Mouse (Mus musculus) kidney, embryonic 14.5 days (tissue): ENCODE results near the gene C2cd3. TPM values are rescaled to one million over a fixed set of nuclear protein-coding genes. Genes with fewer than 3 reads are reported as not detected.

Experiments used
- ATAC-seq: fragments of 200-750 bp; cut with Nextera tagmentation; 2 replicates; pipeline ENCODE4 v1.8.0; 2017; ENCODE audit warnings: moderate number of reproducible peaks, mild to moderate bottlenecking, moderate TSS enrichment, moderate library complexity; ENCODE audit not compliant: low FRiP score, low TSS enrichment
- H3K27ac ChIP-seq: fragments of 300-500 bp; sonication (generic); 2 replicates; pipeline ENCODE4 v1.5.1; 2014; ENCODE audit warnings: low read depth, mild to moderate bottlenecking, low read length, moderate library complexity, mixed read lengths
- H3K27me3 ChIP-seq: fragments of 300-500 bp; sonication (generic); 2 replicates; pipeline ENCODE4 v1.6.1; 2014; ENCODE audit warnings: mild to moderate bottlenecking, low read length; ENCODE audit not compliant: control insufficient read depth, insufficient read depth
- H3K36me3 ChIP-seq: fragments of 300-500 bp; sonication (generic); 2 replicates; pipeline ENCODE4 v1.6.1; 2014; ENCODE audit warnings: low read length, mixed read lengths; ENCODE audit not compliant: control insufficient read depth, insufficient read depth
- H3K4me1 ChIP-seq: fragments of 300-500 bp; sonication (generic); 2 replicates; pipeline ENCODE4 v1.6.1; 2014; ENCODE audit warnings: low read length, mixed read lengths; ENCODE audit not compliant: control insufficient read depth, insufficient read depth
- H3K4me2 ChIP-seq: fragments of 300-500 bp; sonication (generic); replicated peaks from 2 replicates; pipeline ENCODE4 v1.6.1; 2014; ENCODE audit warnings: low read depth, mild to moderate bottlenecking, low read length
- H3K4me3 ChIP-seq: fragments of 300-500 bp; sonication (generic); 2 replicates; pipeline ENCODE4 v1.5.1; 2014; ENCODE audit warnings: mild to moderate bottlenecking, low read length
- H3K9ac ChIP-seq: fragments of 300-500 bp; sonication (generic); 2 replicates; pipeline ENCODE4 v1.6.1; 2014; ENCODE audit warnings: low read depth, mild to moderate bottlenecking, low read length, moderate library complexity
- H3K9me3 ChIP-seq: fragments of 300-500 bp; sonication (generic); 2 replicates; pipeline ENCODE4 v1.6.1; 2016; ENCODE audit warnings: low read length; ENCODE audit not compliant: control insufficient read depth
- WGBS: fragments of 180-500 bp; shearing (Covaris S2); extraction: QIAGEN DNeasy Blood & Tissue Kit; methylation state at CpG from one replicate; pipeline ENCODE4 v1.1.7; 2014; 5-methylcytosine and 5-hydroxymethylcytosine counted together
- polyA plus RNA-seq: library from polyadenylated mRNA; unstranded; fragments of >200 nt; fragmentation: Nextera tagmentation; extraction: Ambion mirVana; gene quantifications from 2 replicates; pipeline ENCODE4 v1.2.1, GENCODE M21; 2014

Gene C2cd3
- polyA plus RNA-seq, 1 experiment from 2014 or later = 45.4 TPM

DNA sequence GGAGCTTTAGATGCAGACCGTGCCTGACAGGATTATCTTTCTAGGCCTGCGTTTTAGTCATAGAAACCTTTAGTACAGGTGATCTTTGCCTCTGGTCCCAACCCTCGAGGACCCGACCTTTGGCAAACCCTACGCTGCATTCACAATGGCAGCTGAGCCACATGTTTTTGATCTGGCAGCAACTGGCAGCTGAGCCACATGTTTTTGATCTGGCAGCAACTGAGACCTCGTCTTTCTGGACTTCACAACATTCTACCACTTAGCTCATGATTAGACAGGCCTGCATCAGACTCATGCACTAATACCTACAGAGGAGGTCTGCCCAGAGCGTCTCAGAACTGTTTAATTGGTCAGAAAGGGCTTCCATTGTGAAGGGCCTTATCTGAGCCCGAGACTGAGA is 123.0 kb downstream of the C2cd3 start:
- Histone ChIP-seq H3K4me1 (peaks cover 13% of the 10 kb centered on the region), H3K4me3 (peak overlapping the region; percentile 53; the same call in 1 of the 2 replicates), H3K27me3 (no peaks in the 10 kb centered on the region), H3K4me2 (peak overlapping the region; percentile 84), H3K36me3 (peaks cover 32% of the 10 kb centered on the region), H3K9me3 (no peaks in the 10 kb centered on the region), H3K27ac (peak overlapping the region; percentile 88), H3K9ac (peak overlapping the region; percentile 60; the same call in 1 of the 2 replicates)
- ATAC-seq = no peak
- WGBS = 51% methylated on average over 8 of the region's 8 CpGs

DNA sequence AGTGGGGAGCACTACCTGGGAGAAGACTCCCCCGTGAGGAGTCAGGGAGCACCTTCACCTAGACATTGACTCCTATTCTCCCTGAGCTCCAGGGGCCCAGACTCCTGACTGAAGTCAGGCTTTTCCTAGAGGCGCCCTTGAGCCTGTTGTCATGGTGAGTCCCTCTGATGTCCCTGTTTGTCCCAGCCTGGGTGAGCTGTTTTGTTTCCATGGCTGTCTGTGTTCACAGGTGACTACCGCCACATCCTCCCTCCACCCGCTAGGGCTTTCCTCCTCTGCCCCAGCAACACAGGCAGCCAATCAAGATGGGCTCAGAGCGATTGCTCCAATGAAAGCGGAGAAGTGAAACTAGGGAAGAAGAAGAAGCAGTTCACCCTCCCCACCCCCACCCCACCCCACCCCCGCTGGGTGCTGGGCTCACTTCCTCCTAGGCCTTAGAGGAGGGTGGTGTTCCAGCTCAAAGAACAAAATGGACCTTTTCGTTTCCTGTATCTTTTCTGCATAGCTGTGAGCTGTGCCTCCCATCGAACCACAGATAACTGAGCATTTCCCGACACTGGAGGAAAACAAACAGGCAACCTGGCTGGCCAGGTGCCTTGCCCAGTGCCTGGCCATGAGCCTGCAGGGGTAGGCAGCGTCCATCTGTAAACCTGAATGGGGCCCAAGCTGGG is 123.7 kb downstream of the C2cd3 start:
- peak overlapping the region; percentile 84 for H3K4me2 ChIP-seq
- H3K4me1 ChIP-seq = peaks cover 13% of the 10 kb centered on the region
- 0 out of 2 replicates have a peak overlapping the region, but pooled peaks have one; percentile 28 for H3K9ac ChIP-seq
- peak; percentile 72 for ATAC-seq
- peak overlapping the region; percentile 53; the same call in 1 of the 2 replicates for H3K4me3 ChIP-seq
- H3K27ac ChIP-seq = peak overlapping the region; percentile 88
- H3K27me3 ChIP-seq = no peaks in the 10 kb centered on the region
- H3K9me3 ChIP-seq = no peaks in the 10 kb centered on the region
- 22% methylated on average over 11 of the region's 11 CpGs for WGBS
- peaks cover 35% of the 10 kb centered on the region for H3K36me3 ChIP-seq

DNA sequence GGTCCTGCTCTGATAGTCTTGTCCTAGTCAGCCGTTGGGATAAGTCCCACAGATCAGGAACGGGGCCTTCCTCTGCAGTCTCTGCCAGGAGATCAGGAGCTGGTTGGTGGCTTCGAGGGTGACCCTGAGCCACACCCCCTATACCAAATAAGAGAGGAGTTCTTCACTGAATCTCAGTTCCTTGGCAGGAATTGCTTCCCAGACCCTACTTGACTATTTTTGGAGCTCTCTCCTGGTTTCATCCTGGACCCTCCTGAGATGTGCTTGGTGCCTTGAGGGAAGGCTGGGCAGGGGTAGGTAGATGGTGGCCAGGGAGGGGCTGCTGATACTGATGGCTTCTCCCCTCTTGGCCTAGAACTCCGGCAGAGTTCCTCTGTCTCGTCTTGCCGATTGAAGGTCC is 124.3 kb downstream of the C2cd3 start:
- ATAC-seq = no peak
- Histone ChIP-seq H3K9ac (0 out of 2 replicates have a peak overlapping the region, but pooled peaks have one; percentile 28), H3K36me3 (peaks cover 35% of the 10 kb centered on the region), H3K27ac (peak overlapping the region; percentile 88; the same call in 1 of the 2 replicates), H3K4me2 (peak overlapping the region; percentile 84), H3K9me3 (no peaks in the 10 kb centered on the region), H3K4me1 (peaks cover 13% of the 10 kb centered on the region), H3K27me3 (no peaks in the 10 kb centered on the region), H3K4me3 (peak overlapping the region; percentile 14; the same call in 1 of the 2 replicates)
- WGBS = 74% methylated on average over 6 of the region's 6 CpGs

DNA sequence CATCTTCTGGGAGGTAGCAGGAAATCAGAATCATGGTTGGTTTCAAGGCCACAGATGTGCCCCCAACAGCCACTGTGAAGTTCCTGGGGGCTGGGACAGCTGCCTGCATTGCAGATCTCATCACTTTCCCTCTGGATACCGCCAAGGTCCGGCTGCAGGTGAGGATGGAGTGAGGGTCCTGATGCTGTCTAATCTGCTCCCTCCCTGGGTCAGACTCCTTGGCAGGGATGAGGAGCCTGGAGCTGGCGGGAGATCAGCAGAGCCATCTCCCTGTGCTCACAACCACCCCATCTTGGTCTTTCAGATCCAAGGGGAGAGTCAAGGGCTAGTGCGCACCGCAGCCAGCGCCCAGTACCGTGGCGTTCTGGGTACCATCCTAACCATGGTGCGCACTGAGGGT is 124.8 kb downstream of the C2cd3 start:
- H3K27ac ChIP-seq = no peak overlapping the region
- H3K9ac ChIP-seq = no peak overlapping the region
- peaks cover 13% of the 10 kb centered on the region for H3K4me1 ChIP-seq
- H3K27me3 ChIP-seq = no peaks in the 10 kb centered on the region
- H3K36me3 ChIP-seq = peaks cover 35% of the 10 kb centered on the region
- no peaks in the 10 kb centered on the region for H3K9me3 ChIP-seq
- WGBS = 95% methylated on average over 9 of the region's 9 CpGs
- H3K4me3 ChIP-seq = no peak overlapping the region
- no peak for ATAC-seq
- no peak overlapping the region for H3K4me2 ChIP-seq

DNA sequence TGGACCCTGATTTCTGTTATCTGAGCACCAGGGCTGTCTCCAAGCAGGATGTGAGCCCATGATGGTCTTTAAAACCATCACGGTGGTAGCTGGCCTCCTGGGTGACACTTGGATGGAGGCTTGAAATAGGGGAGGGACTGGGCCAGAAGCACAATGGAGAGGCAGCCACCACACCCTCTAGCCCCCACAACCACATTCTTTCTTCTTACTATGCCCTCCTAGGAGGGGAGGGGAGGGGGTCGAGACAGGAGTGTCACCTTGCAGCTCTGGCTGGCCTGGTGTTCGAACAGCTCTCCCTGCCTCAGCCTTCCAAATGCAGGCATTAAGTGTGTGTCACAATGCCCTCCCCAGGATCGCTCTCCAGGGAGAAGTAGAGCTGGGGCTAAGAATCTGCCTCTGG is 125.4 kb downstream of the C2cd3 start:
- Histone ChIP-seq H3K9ac (no peak overlapping the region), H3K27ac (no peak overlapping the region), H3K36me3 (peaks cover 35% of the 10 kb centered on the region), H3K4me3 (no peak overlapping the region), H3K4me2 (no peak overlapping the region), H3K27me3 (no peaks in the 10 kb centered on the region), H3K9me3 (no peaks in the 10 kb centered on the region), H3K4me1 (peaks cover 13% of the 10 kb centered on the region)
- 72% methylated on average over 4 of the region's 4 CpGs for WGBS
- ATAC-seq = no peak

DNA sequence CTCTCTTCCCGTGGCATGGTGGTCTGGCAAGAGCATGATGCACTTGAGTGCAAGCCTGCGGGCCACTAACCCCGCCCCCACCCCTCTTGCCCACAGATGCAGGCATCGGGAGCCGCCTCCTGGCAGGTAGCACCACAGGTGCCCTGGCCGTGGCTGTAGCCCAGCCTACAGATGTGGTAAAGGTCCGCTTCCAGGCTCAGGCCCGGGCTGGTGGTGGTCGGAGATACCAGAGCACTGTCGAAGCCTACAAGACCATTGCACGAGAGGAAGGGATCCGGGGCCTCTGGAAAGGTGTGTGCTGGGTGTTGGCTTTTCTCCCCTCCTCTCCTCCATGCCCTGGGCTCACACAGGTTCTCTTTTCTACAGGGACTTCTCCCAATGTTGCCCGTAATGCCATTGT is 125.9 kb downstream of the C2cd3 start:
- no peak for ATAC-seq
- H3K27me3 ChIP-seq = no peaks in the 10 kb centered on the region
- no peak overlapping the region for H3K4me2 ChIP-seq
- peaks cover 11% of the 10 kb centered on the region for H3K4me1 ChIP-seq
- H3K36me3 ChIP-seq = peaks cover 35% of the 10 kb centered on the region
- H3K27ac ChIP-seq = no peak overlapping the region
- WGBS = 94% methylated on average over 13 of the region's 13 CpGs
- H3K9me3 ChIP-seq = no peaks in the 10 kb centered on the region
- H3K9ac ChIP-seq = no peak overlapping the region
- no peak overlapping the region for H3K4me3 ChIP-seq

DNA sequence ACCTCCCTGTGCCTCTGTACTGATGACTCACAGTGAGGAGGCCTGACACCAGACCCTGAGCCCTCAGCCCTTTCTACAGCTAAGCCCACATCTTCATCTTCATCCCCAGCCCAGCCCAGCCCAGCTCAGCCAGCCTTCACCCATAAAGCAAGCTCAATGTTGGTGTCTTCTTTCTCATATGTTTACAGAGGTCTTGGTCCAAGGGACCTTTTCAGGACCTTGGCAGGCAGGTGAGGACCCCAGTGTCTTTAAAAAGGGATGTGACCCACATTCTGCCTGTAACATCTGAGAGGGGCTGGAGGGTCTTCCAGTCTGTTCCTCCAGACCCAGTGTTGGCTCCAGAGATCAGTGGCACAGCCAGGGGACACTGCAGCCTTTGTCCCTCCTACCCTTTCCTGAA is 127.4 kb downstream of the C2cd3 start:
- H3K27me3 ChIP-seq = no peaks in the 10 kb centered on the region
- H3K36me3 ChIP-seq = peaks cover 35% of the 10 kb centered on the region
- no peak overlapping the region for H3K9ac ChIP-seq
- H3K27ac ChIP-seq = no peak overlapping the region
- H3K4me2 ChIP-seq = no peak overlapping the region
- H3K4me1 ChIP-seq = peaks cover 11% of the 10 kb centered on the region
- H3K9me3 ChIP-seq = no peaks in the 10 kb centered on the region
- H3K4me3 ChIP-seq = no peak overlapping the region
- ATAC-seq = no peak

DNA sequence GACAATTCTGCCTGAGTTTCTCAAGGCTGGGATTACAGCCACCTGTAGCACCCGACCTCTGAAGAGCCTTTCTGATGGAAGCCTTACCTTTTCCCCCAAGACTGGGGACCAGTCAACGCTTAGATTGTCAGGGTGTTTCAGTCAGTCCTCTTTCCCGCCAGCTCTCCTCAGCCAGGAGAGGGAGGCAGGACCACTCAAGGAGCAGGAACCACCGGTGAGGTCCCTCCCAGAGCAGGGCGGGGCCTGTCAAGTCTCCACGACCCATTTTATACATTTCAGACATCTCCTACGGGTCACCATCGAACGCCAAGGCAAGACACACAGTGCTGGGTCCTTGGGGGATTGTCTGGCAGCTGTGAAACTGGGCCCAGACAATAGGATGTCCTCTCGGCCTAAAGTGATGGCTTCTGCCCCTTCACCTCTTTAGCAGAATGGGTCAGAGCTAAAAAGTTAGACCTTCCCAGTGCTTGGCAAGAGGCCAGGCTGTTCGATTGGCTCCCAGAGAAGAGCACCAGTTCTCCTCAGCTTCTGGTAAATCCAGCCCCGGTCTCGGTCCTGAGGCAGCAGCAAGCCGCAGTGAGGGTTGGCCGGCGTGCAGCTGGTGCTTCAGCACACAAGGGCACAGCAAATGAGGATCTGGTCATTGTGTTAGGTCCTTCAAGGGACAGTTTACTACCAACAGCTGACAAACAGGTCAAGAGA is 128.4 kb downstream of the C2cd3 start:
- H3K9ac ChIP-seq = no peak overlapping the region
- no peak overlapping the region for H3K4me2 ChIP-seq
- 66% methylated on average over 16 of the region's 16 CpGs for WGBS
- no peaks in the 10 kb centered on the region for H3K9me3 ChIP-seq
- H3K4me1 ChIP-seq = peaks cover 4% of the 10 kb centered on the region
- H3K36me3 ChIP-seq = peaks cover 35% of the 10 kb centered on the region
- no peak for ATAC-seq
- no peak overlapping the region for H3K4me3 ChIP-seq
- no peaks in the 10 kb centered on the region for H3K27me3 ChIP-seq
- H3K27ac ChIP-seq = no peak overlapping the region
